Mouse (Mus musculus) spleen, postnatal 36 days (tissue): ENCODE measurements around the gene Gm20425.

Source experiments
- DNase-seq, 2 experiments: peaks; one replicate each; pipeline ENCODE4 v3.0.0; 2022; ENCODE audit warnings: low spot score in 2 of 2, mixed read lengths in 1 of 2

The Gm20425 gene

GRCm38 (mm10) chr9:103225464-103225863 is 4.6 kb downstream of the Gm20425 start:
- no peak for DNase-seq

DNA sequence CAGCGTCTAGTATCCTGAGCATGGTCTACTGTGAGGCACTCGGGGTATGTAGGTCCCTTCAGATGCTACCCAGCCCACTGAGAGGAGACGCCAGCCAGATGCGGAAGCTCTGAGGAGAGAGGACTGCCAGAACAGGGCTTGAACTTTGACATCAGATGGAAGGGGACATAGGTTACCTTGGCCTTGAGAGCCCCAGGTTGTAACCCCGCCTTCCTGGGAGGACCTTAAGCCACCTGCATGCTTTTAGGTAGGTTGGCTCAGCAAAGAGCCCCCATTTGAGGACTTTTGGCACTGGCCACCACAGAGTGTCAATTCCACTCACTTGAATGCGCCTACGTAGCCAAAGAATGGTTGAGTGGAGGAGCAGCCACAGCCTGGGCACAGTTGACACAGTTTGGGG is 5.4 kb downstream of the Gm20425 start:
- no peak for DNase-seq

DNA sequence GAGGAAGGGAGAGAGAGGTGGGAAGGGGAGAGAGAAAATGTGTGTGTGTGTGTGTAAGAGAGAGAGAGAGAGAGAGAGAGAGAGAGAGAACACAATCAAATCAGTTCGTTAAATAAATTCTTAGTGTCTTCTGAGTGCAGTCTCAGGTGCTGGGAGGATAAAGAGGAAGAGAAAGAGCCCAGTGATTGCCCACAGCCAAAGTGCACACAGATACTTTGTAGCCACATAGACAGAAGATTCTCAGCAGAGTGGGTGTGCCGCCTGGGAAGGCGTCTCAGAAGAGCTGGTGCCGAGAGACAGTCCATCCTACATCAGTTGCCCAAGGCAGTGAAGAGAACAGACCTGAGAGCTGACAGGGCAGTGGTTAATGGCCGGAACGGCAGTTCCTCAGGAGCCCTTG is 15.8 kb downstream of the Gm20425 start:
- DNase-seq = no peak

- no peak for DNase-seq
Observed at GRCm38 (mm10) chr9:103213631-103214030, 16.5 kb downstream of the Gm20425 start.

GRCm38 (mm10) chr9:103212654-103213420 is 17.3 kb downstream of the Gm20425 start:
- DNase-seq = no peak

GRCm38 (mm10) chr9:103208802-103209423 is 21.2 kb downstream of the Gm20425 start:
- no peak for DNase-seq

DNA sequence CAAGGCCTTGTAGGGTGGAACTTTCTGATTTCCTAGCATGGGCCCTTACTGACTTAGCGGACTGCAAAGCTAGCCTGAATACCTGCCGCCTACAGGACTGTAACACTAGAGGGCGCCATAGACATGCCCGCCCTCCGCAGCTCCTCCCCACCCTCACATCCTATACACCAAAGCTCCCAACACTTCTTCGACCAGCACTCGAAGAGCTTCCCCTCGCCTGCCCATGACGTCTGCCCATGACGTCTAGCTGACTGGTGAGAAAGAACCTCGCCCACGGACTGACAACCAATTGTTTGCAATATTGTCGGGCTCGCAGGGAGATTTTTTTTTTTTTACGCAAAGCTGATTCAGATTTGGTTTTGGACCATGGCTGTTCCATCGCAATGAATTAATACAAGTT is 22.3 kb downstream of the Gm20425 start:
- peak; percentile 73 to 76 for DNase-seq

- no peak for DNase-seq
Observed at GRCm38 (mm10) chr9:103205786-103206185, 24.3 kb downstream of the Gm20425 start.

GRCm38 (mm10) chr9:103201561-103202260 is 28.4 kb downstream of the Gm20425 start, which contains the start of gene Srprb:
Gene Srprb, minus strand, starts transcription at chr9:103202137.
- DNase-seq = peak; percentile 92 to 93

DNA sequence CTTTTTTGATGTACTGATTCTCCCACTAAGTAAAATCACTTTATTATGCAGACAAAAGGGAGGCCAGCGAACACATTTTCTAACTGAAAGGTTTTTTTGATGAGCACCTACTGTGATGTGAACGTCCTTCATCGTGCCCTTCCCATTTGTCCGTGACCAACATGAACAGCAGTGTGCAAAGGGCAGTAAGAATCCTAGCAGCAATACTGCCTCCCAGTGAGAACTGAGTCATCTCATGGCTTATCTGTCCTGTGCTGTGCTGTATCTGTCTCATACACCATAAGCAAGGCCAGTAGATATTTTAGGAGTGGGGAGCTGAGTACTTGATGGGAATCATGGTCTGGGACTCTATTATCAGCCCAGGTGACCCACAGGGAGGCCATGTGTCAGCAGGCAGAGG is 41.7 kb downstream of the Gm20425 start:
- no peak for DNase-seq

DNA sequence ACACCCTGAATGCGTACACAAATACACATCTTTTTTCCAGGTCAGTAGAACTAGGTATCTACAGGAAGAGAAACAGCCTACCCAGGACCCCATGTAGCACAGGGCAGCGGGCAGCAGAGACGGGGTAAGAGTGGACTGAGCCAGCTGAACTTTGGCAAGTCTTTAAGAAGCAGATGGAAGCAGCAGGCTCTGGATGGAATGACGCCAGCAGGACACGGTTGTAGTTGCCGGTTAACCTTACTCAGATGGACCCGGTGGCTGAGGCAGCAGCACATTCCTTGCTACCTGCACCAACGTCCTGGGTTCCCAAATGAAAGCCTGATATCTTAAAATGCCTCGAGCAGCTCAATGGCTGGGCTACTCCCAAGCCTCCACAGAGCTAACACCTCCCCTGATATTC is 43.4 kb downstream of the Gm20425 start:
- DNase-seq = no peak

- no peak for DNase-seq
Observed at GRCm38 (mm10) chr9:103185946-103186345, 44.2 kb downstream of the Gm20425 start.

DNA sequence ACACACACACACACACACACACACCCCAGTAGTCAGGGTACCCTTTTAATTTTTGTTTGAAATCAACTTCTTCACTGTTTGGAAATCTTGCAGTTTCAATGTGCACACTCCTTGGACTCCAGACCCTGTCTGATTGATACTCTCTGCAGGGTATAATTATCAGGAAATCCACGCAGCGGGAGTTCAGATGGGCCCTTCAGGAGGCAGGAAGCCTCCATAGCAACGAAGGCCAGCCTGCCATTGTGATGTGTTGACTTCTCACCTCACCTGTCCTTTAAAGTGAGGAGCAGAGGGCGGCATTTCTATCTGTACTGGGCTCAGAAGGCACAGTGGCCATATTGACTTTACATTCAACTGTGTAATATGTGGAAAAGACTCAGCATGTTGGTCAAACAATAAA is 45.3 kb downstream of the Gm20425 start:
- DNase-seq = no peak

GRCm38 (mm10) chr9:103181886-103182285 is 48.2 kb downstream of the Gm20425 start:
- DNase-seq = no peak

GRCm38 (mm10) chr9:103180807-103181565 is 49.1 kb downstream of the Gm20425 start:
- DNase-seq = peak; percentile 78 to 81

DNA sequence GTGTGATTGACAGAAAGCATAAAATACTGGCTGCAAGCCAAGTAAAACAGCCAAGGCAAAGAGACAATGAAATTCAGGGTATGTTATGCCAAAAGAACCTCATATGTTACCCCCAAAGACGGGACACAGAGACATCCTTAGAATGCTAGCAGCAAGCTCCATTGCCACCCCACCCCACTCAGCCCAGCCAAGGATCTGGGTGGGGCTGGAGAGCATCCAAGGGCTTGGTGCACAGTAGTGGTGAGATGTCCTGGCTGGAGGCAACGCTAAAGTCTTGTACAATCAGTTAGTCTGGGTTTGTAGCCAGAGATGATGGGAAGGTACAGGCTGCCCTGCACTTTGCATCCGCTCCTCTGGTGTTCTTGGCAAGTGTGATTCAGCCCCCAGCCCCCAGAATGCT is 49.8 kb downstream of the Gm20425 start:
- DNase-seq = no peak

DNA sequence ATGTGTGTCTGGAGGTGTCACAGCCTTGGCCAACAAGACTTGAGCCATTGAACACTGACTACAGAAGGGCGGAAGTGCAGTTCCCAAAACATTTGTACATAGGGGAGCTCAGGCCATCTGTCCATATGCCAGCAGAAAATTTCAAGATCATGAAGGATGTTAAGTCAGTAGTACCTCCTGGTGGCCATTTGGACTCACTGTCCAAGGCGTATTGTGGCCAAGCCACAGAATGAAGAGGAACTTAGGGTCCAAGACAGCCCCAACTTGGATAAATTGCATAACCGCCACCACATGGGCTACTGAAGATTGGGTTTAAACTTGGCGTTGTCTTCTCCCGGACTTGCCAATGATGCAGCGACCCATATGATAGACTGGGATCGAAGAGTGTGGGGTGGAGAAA is 54.4 kb downstream of the Gm20425 start:
- DNase-seq = no peak

GRCm38 (mm10) chr9:103174771-103175519 is 55.2 kb downstream of the Gm20425 start:
- no peak for DNase-seq

DNA sequence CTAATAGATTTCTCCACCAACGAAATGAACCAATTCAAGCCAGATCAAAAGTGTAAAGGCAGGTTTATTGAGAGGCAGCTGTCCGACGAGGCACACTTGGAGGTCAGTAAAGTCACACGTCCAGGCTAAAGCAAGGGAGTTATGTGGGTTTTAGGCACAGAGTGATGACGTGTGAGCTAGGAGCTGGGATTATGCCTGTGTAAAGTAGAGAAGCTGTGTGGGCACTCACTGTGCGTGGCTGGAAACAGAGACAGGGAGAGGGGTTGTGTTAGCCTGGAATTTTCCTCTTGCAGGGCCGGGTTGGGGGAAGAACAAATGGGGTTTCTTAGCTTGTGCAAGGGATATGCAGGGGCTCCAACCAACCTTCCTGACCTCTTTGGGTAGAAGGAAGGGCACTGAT is 61.3 kb downstream of the Gm20425 start:
- DNase-seq = no peak

DNA sequence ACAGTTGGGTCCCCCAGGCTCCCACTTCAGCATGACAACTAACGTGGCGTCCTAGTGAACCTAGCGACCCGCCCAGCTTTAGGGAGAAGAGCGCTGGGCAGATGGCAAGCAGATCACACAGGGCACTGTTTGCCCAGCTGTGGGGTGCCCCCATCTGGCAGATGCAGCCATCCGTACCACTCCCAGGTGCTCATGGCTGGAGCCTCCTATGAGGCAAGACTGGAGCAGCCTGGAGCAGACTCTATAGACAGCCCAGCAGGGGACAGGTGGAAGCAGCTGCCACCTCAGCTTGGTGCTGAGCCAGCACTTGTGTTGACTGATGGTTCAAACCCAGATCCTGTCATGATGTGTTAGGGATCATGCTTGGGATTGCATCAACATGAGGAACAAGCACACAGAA is 62.1 kb downstream of the Gm20425 start:
- DNase-seq = no peak

GRCm38 (mm10) chr9:103163806-103164205 is 66.3 kb downstream of the Gm20425 start:
- DNase-seq = no peak
